Mouse (Mus musculus): ENCODE measurements around the gene Umod. TPM values are rescaled to one million over a fixed set of nuclear protein-coding genes. Genes with fewer than 3 reads are reported as not detected.

Umod gene
- polyA plus RNA-seq, 1 experiment from 2014 or later = 131 TPM

DNA sequence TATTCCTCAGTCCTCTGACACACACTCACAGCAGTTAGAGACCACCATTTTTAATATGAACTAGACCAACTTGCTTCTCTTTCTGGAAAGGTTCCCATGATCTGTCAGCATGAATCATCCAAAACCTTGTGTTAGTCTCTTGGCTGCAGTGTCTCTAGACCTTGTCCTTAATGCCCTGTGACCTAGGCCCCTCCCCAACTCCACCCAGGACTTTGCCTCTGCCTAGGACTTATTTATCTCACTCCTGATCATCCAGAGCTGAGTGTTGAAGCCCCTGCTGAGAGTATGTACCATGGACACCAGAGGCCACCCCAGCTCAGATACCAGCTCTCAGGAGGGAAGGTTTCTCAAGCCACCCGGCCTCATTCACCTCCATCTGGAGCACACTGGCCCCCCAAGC is 43.3 kb upstream of the Umod start:
- no peaks in the 10 kb centered on the region for H3K27me3 ChIP-seq (ENCODE audit: insufficient read depth, low read length)
- DNase-seq (ENCODE audit: low spot score) (no peak), ATAC-seq (replicated peaks; ENCODE audit: low FRiP score, low read depth) (no peak; the same call in 1 of the 2 replicates)
- H3K27ac ChIP-seq = no peak overlapping the region; the same call in 1 of the 2 replicates
- H3K4me1 ChIP-seq (replicated peaks; ENCODE audit: insufficient read depth, low read length) = no peaks in the 10 kb centered on the region
- no peaks in the 10 kb centered on the region for H3K9me3 ChIP-seq (replicated peaks; ENCODE audit: low read length)
- no peaks in the 10 kb centered on the region for H3K36me3 ChIP-seq (ENCODE audit: insufficient read depth, low read length)
- no peak overlapping the region for H3K9ac ChIP-seq (ENCODE audit: low read depth, low read length)
- no peak overlapping the region for H3K4me3 ChIP-seq (replicated peaks; ENCODE audit: low read depth, low read length)
- H3K4me2 ChIP-seq (ENCODE audit: low read length) = no peak overlapping the region
- 75% methylated on average over 1 of the region's 1 CpGs for WGBS
- no peak for TF ChIP-seq CTCF (IDR thresholded peaks at IDR 0.05; ENCODE audit: low read depth)

DNA sequence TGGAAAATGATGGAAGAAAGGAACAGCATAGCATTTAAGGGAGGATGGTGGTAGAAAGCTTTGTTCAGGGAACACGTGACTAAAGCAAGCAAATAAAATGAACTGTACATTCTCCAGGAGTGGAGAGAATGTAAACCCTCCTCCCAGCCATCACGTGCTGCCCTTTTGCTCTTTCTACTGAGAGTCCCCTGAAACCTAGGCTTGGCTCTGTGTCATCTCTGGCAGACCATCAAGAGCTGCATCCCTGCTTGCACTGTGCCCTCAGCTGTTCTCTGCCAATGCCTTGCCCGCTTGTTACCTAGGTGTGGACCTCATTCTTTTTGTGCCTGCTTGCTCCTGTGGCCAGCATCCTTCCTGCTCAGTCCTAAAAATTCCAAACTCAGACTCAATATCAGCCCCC is 42.7 kb upstream of the Umod start:
- Histone ChIP-seq H3K4me3 (replicated peaks; ENCODE audit: low read depth, low read length) (no peak overlapping the region), H3K4me1 (replicated peaks; ENCODE audit: insufficient read depth, low read length) (no peaks in the 10 kb centered on the region), H3K9ac (ENCODE audit: low read depth, low read length) (no peak overlapping the region), H3K36me3 (ENCODE audit: insufficient read depth, low read length) (no peaks in the 10 kb centered on the region), H3K27ac (no peak overlapping the region), H3K27me3 (ENCODE audit: insufficient read depth, low read length) (no peaks in the 10 kb centered on the region), H3K9me3 (replicated peaks; ENCODE audit: low read length) (no peaks in the 10 kb centered on the region), H3K4me2 (ENCODE audit: low read length) (no peak overlapping the region)
- DNase-seq (ENCODE audit: low spot score) (no peak), ATAC-seq (replicated peaks; ENCODE audit: low FRiP score, low read depth) (peak; percentile 59; the same call in 1 of the 2 replicates)
- WGBS = 77% methylated on average over 3 of the region's 3 CpGs
- TF ChIP-seq CTCF (IDR thresholded peaks at IDR 0.05; ENCODE audit: low read depth) = no peak

DNA sequence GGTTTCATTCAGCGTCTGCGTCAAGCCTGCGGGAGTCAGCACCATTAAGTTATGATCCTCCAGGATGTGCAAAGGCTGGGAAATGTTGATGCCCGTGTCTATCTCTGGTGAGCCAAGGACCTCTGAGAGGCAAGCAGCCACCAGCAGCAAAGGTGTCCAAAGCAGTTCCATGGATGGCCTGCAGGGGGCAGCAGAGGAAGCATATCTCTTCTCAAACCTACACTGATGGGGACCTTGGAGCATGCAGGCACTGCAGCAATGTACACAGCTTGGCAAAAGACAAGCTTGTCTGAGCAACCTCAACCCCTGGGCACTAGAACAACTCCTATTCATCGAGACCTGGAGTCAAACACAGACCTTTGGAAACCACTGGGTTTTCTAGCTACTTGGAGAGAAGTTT is 40.6 kb upstream of the Umod start:
- Histone ChIP-seq H3K4me2 (ENCODE audit: low read length) (no peak overlapping the region), H3K27me3 (ENCODE audit: insufficient read depth, low read length) (no peaks in the 10 kb centered on the region), H3K4me3 (replicated peaks; ENCODE audit: low read depth, low read length) (no peak overlapping the region), H3K27ac (no peak overlapping the region), H3K36me3 (ENCODE audit: insufficient read depth, low read length) (no peaks in the 10 kb centered on the region), H3K9me3 (replicated peaks; ENCODE audit: low read length) (no peaks in the 10 kb centered on the region), H3K9ac (ENCODE audit: low read depth, low read length) (no peak overlapping the region), H3K4me1 (replicated peaks; ENCODE audit: insufficient read depth, low read length) (no peaks in the 10 kb centered on the region)
- peak; percentile 91 for TF ChIP-seq CTCF (IDR thresholded peaks at IDR 0.05; ENCODE audit: low read depth)
- DNase-seq (ENCODE audit: low spot score) = peak; percentile 65
- ATAC-seq (replicated peaks; ENCODE audit: low FRiP score, low read depth) = peak; percentile 38; the same call in 1 of the 2 replicates
- 47% methylated on average over 5 of the region's 5 CpGs for WGBS

DNA sequence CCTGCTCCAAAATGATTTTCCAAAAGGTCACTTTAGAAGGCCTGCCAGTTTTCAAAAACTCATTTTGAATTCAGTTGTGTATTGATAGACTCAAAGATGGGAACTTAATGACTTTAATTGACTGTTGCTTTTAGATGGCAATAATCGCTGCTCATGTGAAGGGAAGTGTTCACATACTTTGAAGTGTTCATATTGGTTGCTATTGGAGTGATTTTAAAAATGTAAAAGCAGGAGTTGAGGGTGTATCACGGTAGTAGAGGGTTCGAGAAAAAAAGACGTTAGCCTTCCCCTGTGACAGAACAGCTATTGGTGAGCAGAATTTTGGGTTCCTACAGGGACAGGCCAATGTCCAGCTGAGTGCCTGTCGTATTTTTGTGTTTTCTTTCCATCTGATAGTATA is 40.1 kb upstream of the Umod start, which contains the start of gene Acsm5:
Gene Acsm5 (plus strand): TSS at position 301 of the 400 bp plus-strand sequence.
- H3K4me2 ChIP-seq (ENCODE audit: low read length) = no peak within 1 kb of the TSS
- TF ChIP-seq CTCF (IDR thresholded peaks at IDR 0.05; ENCODE audit: low read depth) = no peak
- no peak for ATAC-seq (replicated peaks; ENCODE audit: low FRiP score, low read depth)

DNA sequence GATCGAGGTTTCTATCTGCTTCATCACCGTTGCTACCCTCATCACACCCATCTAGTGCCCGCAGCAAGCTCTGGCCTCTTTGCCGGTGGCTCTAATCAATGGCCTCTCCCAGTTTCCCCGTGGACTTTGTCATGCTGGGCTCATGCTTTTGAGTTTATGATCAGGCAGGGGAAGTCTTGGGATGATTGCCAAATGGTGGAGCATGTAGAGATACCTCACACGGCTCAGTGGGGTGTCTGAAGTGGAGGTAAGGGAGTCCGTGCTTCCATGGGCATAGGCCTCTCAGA is 37.1 kb upstream of the Umod start:
- 76% methylated on average over 7 of the region's 7 CpGs for WGBS
- no peak for ATAC-seq (replicated peaks; ENCODE audit: low FRiP score, low read depth)
- TF ChIP-seq CTCF (IDR thresholded peaks at IDR 0.05; ENCODE audit: low read depth) = no peak
- Histone ChIP-seq H3K27ac (no peak overlapping the region), H3K4me2 (ENCODE audit: low read length) (no peak overlapping the region), H3K9me3 (replicated peaks; ENCODE audit: low read length) (no peaks in the 10 kb centered on the region), H3K4me3 (replicated peaks; ENCODE audit: low read depth, low read length) (no peak overlapping the region), H3K36me3 (ENCODE audit: insufficient read depth, low read length) (no peaks in the 10 kb centered on the region), H3K4me1 (replicated peaks; ENCODE audit: insufficient read depth, low read length) (no peaks in the 10 kb centered on the region), H3K9ac (ENCODE audit: low read depth, low read length) (no peak overlapping the region), H3K27me3 (ENCODE audit: insufficient read depth, low read length) (no peaks in the 10 kb centered on the region)
- DNase-seq (ENCODE audit: low spot score) = no peak

More for the DNA sequence above, 40.1 kb upstream of the Umod start, which contains the start of gene Acsm5:
- Histone ChIP-seq H3K9me3 (replicated peaks; ENCODE audit: low read length) (no peaks in the 10 kb centered on the region), H3K27ac (no peak within 1 kb of the TSS), H3K9ac (ENCODE audit: low read depth, low read length) (no peak within 1 kb of the TSS), H3K4me3 (replicated peaks; ENCODE audit: low read depth, low read length) (no peak within 1 kb of the TSS), H3K36me3 (ENCODE audit: insufficient read depth, low read length) (no peaks in the 10 kb centered on the region), H3K27me3 (ENCODE audit: insufficient read depth, low read length) (no peaks in the 10 kb centered on the region), H3K4me1 (replicated peaks; ENCODE audit: insufficient read depth, low read length) (no peaks in the 10 kb centered on the region)
- no peak for DNase-seq (ENCODE audit: low spot score)
- WGBS = 76% methylated on average over 5 of the region's 5 CpGs

DNA sequence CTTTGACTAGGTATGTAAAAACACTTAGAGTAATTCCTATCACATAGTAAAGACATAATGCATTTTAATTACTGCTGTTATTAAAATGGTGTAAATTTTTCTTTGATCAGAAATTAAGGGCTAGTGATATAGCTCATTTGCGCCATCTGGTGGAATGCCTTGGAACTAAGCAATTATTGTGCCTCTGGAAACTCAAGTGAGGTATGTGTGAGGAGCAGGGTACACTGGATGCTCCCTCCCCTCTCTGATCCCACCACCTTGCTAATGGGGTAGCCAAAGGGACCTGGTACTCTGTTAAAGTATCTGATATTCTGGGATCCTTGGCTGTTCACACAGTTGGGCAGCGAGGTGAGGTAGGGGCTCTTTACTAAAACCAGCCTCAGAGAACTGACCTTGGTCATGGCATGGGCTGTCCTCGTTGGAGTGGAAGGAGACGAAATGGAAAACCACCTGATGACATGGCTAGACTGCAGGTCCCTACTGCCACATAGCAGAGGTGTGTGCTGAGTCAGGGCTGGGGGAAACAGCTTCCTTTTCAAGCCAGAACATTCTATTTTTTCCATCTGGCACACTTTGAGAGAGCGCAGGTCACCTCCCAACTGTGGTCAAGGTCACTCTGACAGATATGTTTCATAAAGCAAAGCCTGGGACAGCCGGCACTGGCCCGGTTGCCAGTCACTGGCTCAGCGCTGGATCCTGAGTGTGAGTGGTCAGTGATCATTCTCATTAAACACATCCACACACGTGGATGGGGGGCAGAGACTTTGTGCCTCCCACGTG is 36.6 kb upstream of the Umod start:
- no peak for ATAC-seq (replicated peaks; ENCODE audit: low FRiP score, low read depth)
- Histone ChIP-seq H3K4me1 (replicated peaks; ENCODE audit: insufficient read depth, low read length) (no peaks in the 10 kb centered on the region), H3K4me2 (ENCODE audit: low read length) (no peak overlapping the region), H3K9me3 (replicated peaks; ENCODE audit: low read length) (no peaks in the 10 kb centered on the region), H3K27ac (no peak overlapping the region), H3K4me3 (replicated peaks; ENCODE audit: low read depth, low read length) (no peak overlapping the region), H3K27me3 (ENCODE audit: insufficient read depth, low read length) (no peaks in the 10 kb centered on the region), H3K36me3 (ENCODE audit: insufficient read depth, low read length) (no peaks in the 10 kb centered on the region), H3K9ac (ENCODE audit: low read depth, low read length) (no peak overlapping the region)
- WGBS = 62% methylated on average over 10 of the region's 10 CpGs
- peak; percentile 41 for DNase-seq (ENCODE audit: low spot score)
- peak; percentile 80 for TF ChIP-seq CTCF (IDR thresholded peaks at IDR 0.05; ENCODE audit: low read depth)

Measured in kidney, postnatal 0 days (tissue).